Mouse (Mus musculus): ENCODE results near the gene Rnf115. TPM values are rescaled to one million over a fixed set of nuclear protein-coding genes. Genes with fewer than 3 reads are reported as not detected.
"Not testable (repeated sequence)": the region's sequence is repeated elsewhere in the genome, so short reads cannot be mapped to it uniquely, and the experiment has no call there.

Rnf115 gene
- total RNA-seq (2021), result 10 to 100 TPM; 72.8 to 76.7 TPM
- long read RNA-seq, experiment 1, transcript Rnf115-201 (9 exons, 2,209 nt), result major isoform, 122 of 142 reads
- long read RNA-seq, experiment 1, partial matches to known transcripts, result 4 of 142 reads
- long read RNA-seq, experiment 1, other reads (novel, unspliced or antisense), result 16 of 142 reads
- long read RNA-seq, experiment 2, transcript Rnf115-201 (9 exons, 2,209 nt), result major isoform, 112 of 117 reads
- long read RNA-seq, experiment 2, partial matches to known transcripts, result 1 of 117 reads
- long read RNA-seq, experiment 2, other reads (novel, unspliced or antisense), result 4 of 117 reads

GRCm38 (mm10) chr3:96727343-96727827 is at the start of gene Rnf115, which contains the start of gene Polr3c:
Gene Rnf115, plus strand, starts transcription at chr3:96727664.
Gene Polr3c, minus strand, starts transcription at chr3:96727628.
- intact Hi-C loops (cut with DNase I), result no loop called here
- DNase-seq (ENCODE audit: low spot score in 2 of 2), result peak; percentile 93 to 94

GRCm38 (mm10) chr3:96678456-96678855 is 49.0 kb upstream of the Rnf115 start:
- intact Hi-C loops (cut with DNase I), result no loop called here

GRCm38 (mm10) chr3:96679159-96679674 is 48.2 kb upstream of the Rnf115 start:
- DNase-seq (ENCODE audit: low spot score in 2 of 2), result no peak
- intact Hi-C loops (cut with DNase I), result no loop called here

More at GRCm38 (mm10) chr3:96678456-96678855, 49.0 kb upstream of the Rnf115 start:
- DNase-seq (ENCODE audit: low spot score in 2 of 2), result no peak

GRCm38 (mm10) chr3:96680269-96680956 is 47.1 kb upstream of the Rnf115 start:
- intact Hi-C loops (cut with DNase I), result no loop called here
- DNase-seq (ENCODE audit: low spot score in 2 of 2), result no peak

GRCm38 (mm10) chr3:96683496-96683895 is 44.0 kb upstream of the Rnf115 start:
- intact Hi-C loops (cut with DNase I), result no loop called here
- no peak for DNase-seq (ENCODE audit: low spot score in 2 of 2)

- intact Hi-C loops (cut with DNase I), result no loop called here
- no peak for DNase-seq (ENCODE audit: low spot score in 2 of 2)
Measured at GRCm38 (mm10) chr3:96684151-96684821, 43.2 kb upstream of the Rnf115 start.

GRCm38 (mm10) chr3:96684822-96685156 is 42.7 kb upstream of the Rnf115 start:
- intact Hi-C loops (cut with DNase I), result no loop called here
- no peak for DNase-seq (ENCODE audit: low spot score in 2 of 2)

- DNase-seq (ENCODE audit: low spot score in 2 of 2); intact Hi-C loops (cut with DNase I): not testable (repeated sequence)
Measured at GRCm38 (mm10) chr3:96686057-96686456, 41.4 kb upstream of the Rnf115 start.

- intact Hi-C loops (cut with DNase I), result no loop called here
- no peak for DNase-seq (ENCODE audit: low spot score in 2 of 2)
Measured at GRCm38 (mm10) chr3:96688854-96689253, 38.6 kb upstream of the Rnf115 start.

- DNase-seq (ENCODE audit: low spot score in 2 of 2), result no peak
- intact Hi-C loops (cut with DNase I), result no loop called here
Measured at GRCm38 (mm10) chr3:96690298-96690697, 37.2 kb upstream of the Rnf115 start.

- DNase-seq (ENCODE audit: low spot score in 2 of 2), result no peak
- intact Hi-C loops (cut with DNase I), result no loop called here
Measured at GRCm38 (mm10) chr3:96692506-96692905, 35.0 kb upstream of the Rnf115 start.

GRCm38 (mm10) chr3:96693579-96693978 is 33.9 kb upstream of the Rnf115 start:
- intact Hi-C loops (cut with DNase I), result no loop called here
- DNase-seq (ENCODE audit: low spot score in 2 of 2), result no peak

- peak in 1 of 2 experiments; percentile 58 for DNase-seq (ENCODE audit: low spot score in 2 of 2)
- intact Hi-C loops (cut with DNase I), result no loop called here
Measured at GRCm38 (mm10) chr3:96696198-96696765, 31.2 kb upstream of the Rnf115 start, which contains the start of gene Pias3. Gene Pias3, plus strand, starts transcription at chr3:96696384.

GRCm38 (mm10) chr3:96696766-96697732 is 30.4 kb upstream of the Rnf115 start:
- intact Hi-C loops (cut with DNase I), result no loop called here
- DNase-seq (ENCODE audit: low spot score in 2 of 2), result peak; percentile 68 to 73

GRCm38 (mm10) chr3:96698993-96699690 is 28.3 kb upstream of the Rnf115 start:
- DNase-seq (ENCODE audit: low spot score in 2 of 2), result no peak
- intact Hi-C loops (cut with DNase I), result no loop called here

GRCm38 (mm10) chr3:96700376-96700775 is 27.1 kb upstream of the Rnf115 start:
- intact Hi-C loops (cut with DNase I), result no loop called here
- no peak for DNase-seq (ENCODE audit: low spot score in 2 of 2)

GRCm38 (mm10) chr3:96701003-96701402 is 26.5 kb upstream of the Rnf115 start:
- no peak for DNase-seq (ENCODE audit: low spot score in 2 of 2)
- intact Hi-C loops (cut with DNase I), result no loop called here

- intact Hi-C loops (cut with DNase I), result loop anchor here (5.0 kb wide), 1 partner anchor 157 kb away; no protein-coding TSS in a partner anchor
- DNase-seq (ENCODE audit: low spot score in 2 of 2), result no peak
Measured at GRCm38 (mm10) chr3:96704778-96705177, 22.7 kb upstream of the Rnf115 start.
